Mouse (Mus musculus): Measurements from ENCODE around the gene Cntrl. TPM values are rescaled to one million over a fixed set of nuclear protein-coding genes. Genes with fewer than 3 reads are reported as not detected.
A peak's percentile ranks its signal among the peaks of the same experiment; 100 is the strongest.

Cntrl gene
- 141 and 159 TPM in 2 replicates for total RNA-seq (2017)

DNA sequence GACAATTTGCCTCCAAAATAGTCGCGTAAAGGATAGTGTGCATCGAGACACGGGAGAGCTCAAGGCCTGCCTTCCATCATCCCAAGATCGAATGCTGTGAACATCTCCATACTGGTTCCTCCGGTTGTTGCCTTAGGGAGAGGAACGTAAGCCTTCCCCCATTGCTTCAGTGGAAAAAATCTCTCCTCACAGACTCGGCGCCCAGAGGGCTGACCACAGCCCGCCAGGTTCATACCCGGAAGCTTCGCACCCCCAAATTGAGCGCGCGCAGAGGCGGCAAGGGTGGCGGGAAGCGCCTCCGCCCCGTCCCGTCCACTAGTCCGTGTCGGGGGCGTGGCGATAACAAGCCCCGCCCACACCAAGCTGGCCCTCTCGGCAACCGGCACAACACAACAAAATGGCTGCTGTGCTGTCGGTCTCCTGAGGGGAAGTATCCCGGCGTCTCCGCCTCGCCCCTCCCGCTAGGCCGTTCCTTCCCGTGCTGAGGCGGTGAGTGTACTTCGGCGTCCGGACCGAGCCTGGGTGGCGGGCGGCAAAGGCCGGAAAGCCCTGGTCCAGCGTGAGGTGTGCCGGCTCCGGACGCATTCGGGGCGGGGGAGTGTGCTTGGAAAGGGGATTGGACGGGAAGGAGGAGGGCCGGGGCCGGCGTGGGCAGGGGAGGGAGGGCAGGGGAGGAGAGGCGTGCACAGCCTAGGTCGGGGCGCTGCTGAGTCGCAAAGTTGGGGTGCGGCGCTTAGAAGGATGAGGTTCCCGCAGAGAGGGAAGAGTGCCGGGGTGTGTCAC, at the start of gene Cntrl:
Gene Cntrl, plus strand, starts transcription at position 352 of the 783 bp plus-strand sequence.
- ATAC-seq (replicated peaks in 1 of 2; ENCODE audit: insufficient read depth in 1 of 2, low FRiP score in 2 of 2, low TSS enrichment in 1 of 2, low read depth in 1 of 2, poor library complexity in 2 of 2, severe bottlenecking in 2 of 2): peak; percentile 90 to 91

DNA sequence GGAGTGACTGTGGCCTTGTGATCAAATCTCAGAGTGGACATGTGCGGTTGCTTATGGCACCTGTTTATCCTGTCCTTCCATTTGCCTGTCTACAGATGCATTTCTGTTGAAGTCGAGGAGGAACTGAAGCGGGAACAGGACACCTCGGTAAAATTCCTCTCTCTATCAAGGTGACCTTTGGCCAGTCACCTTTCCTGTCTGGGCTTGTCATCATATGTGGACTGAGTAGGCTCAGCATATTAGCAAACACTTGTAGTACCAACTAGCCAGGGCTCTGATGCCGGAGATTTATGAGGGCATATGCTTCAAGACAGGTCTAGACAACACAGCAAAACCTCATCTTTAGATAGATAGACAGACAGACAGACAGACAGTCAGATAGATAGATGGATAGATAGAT, 49.0 kb upstream of the Cntrl start:
- no peak for ATAC-seq (replicated peaks in 1 of 2; ENCODE audit: insufficient read depth in 1 of 2, low FRiP score in 2 of 2, low TSS enrichment in 1 of 2, low read depth in 1 of 2, poor library complexity in 2 of 2, severe bottlenecking in 2 of 2)

DNA sequence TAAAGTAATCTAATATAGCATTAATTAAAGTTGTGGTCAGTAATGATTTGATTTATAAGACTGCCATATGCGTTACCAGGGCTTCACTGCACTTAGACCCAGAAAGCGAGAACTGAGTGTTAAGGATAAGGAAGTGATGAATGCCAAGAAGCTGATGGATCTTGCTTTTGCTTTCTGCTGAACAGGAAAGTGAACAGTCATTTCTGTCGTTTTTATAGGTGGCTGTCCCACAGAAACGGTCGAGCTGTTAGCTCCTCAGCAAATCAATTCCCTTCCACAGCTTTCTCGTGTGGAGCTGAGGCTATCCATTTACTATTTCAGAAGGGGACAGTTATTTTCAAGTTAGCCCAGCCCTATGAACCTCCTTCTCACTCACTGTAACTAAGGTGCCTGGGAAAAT, 48.4 kb upstream of the Cntrl start:
- ATAC-seq (replicated peaks in 1 of 2; ENCODE audit: insufficient read depth in 1 of 2, low FRiP score in 2 of 2, low TSS enrichment in 1 of 2, low read depth in 1 of 2, poor library complexity in 2 of 2, severe bottlenecking in 2 of 2): 0 out of 4 replicates have a peak, but pooled peaks of 1 of the 2 experiments have one; percentile 27

DNA sequence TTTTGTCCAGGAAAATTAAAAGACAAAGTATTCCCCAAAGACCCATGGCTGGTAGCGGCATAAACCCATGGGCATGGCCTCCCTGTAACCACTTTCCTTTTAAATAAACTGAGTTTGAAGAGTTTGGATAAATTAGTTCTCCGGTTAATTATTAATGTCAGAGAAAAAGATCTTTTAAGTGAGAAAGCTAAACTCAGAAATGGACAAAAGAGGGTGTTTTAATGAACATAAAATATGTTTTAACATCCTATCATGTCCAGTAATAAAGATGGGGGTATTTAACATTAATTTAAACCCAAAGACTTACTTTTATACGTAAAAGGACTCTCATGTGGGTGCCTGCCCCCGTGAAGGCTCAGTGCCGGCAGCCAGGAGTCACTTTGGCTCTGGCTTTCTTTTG, 48.0 kb upstream of the Cntrl start, which contains the start of gene Hc:
Gene Hc, minus strand, starts transcription at position 101 of the 400 bp plus-strand sequence.
- no peak for ATAC-seq (replicated peaks in 1 of 2; ENCODE audit: insufficient read depth in 1 of 2, low FRiP score in 2 of 2, low TSS enrichment in 1 of 2, low read depth in 1 of 2, poor library complexity in 2 of 2, severe bottlenecking in 2 of 2)

DNA sequence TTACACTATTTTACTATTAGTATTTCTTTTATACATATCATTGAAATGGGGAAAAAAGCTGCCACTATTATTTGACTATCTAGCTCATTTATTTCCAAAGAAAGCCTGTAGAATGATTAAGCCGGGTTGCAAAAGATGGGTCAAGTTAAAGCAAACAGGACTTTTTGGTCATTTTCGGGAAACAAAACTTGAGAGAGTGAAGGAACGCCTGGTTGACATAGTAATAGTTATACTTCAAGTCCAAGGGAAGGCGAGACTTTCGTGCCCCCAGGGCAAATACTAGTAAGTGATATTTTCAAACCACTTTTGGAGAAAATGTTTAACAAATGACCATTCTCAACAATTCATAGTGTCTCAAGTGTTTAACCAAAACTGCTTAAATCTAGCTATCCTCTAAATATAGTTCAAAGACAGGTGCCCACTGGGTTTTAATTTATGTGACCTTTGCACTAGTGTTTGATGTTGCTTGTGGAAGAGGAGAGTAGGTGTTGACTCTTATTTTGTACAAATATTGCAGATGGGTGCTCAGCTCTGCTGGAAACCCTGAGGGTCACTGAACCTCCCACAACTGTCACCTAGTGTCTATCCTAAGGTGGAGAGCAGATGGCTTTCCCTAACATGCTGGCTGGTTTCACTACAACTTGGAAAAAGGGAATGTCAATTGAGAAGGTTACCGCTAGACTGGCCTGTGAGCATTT, 45.8 kb upstream of the Cntrl start:
- no peak for ATAC-seq (replicated peaks in 1 of 2; ENCODE audit: insufficient read depth in 1 of 2, low FRiP score in 2 of 2, low TSS enrichment in 1 of 2, low read depth in 1 of 2, poor library complexity in 2 of 2, severe bottlenecking in 2 of 2)

DNA sequence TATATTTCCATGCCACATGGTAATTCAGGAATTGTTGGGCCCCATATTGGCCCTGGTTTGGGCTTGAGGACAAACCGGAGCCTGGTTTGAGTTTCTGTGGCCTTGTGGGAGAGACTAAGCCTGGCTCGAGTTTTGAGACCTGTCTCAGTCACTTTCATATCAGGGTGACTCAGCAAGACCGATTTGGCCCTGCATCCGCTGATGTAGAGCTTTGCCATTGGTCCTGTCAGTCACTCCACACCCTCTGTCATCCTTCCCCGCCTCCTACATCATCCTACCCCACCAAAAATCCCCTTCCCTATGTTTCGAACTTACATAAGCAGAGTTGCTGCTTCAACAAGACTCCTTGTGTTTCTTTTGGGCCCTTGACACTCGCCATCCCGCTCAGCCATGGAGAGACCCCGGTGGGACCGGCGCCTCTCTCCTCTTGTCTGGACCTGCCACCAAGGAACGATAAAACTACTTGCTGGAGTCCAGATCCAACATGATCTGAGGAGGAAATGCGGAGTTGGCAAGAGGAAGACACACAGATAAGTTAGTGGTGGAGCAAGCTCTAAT, 42.7 kb upstream of the Cntrl start:
- ATAC-seq (replicated peaks in 1 of 2; ENCODE audit: insufficient read depth in 1 of 2, low FRiP score in 2 of 2, low TSS enrichment in 1 of 2, low read depth in 1 of 2, poor library complexity in 2 of 2, severe bottlenecking in 2 of 2): no peak

DNA sequence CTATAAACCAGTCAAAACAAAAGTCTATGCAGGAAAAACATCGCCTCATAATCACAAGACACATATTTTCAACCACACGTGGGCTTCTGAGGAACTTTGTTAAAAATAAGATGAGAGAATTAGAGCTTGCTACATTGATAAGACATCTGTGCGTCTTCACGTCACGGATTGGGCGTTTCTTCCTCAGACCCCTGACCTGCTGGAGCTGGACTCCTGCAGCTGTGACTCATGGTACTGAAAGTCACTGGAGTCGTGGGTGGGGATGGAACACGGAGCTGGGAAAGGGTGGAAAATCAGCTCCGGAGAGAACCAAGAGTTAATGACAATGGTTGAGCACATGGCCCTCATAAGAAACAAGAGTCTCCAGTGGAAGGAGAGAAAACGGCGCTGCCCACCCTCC, 42.2 kb upstream of the Cntrl start:
- ATAC-seq (replicated peaks in 1 of 2; ENCODE audit: insufficient read depth in 1 of 2, low FRiP score in 2 of 2, low TSS enrichment in 1 of 2, low read depth in 1 of 2, poor library complexity in 2 of 2, severe bottlenecking in 2 of 2): no peak

DNA sequence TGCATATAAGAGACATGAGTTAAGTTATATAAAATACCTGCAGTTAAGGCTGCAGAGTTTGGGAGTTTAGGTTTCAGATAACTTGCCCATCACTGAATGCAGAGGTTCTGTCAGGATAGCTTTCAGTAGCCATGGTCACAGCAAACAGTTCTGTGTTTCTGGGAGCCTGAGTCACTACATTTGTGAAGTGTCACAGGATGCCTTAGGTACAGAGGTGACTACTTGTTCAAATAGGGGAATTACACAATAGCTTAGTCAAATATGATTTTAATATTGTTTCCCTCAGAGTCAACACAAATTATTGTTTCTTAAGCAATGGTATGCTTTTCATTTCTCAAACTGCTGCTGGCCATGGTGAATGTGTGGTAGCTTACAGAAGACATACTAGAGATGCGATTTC, 40.2 kb upstream of the Cntrl start:
- no peak for ATAC-seq (replicated peaks in 1 of 2; ENCODE audit: insufficient read depth in 1 of 2, low FRiP score in 2 of 2, low TSS enrichment in 1 of 2, low read depth in 1 of 2, poor library complexity in 2 of 2, severe bottlenecking in 2 of 2)

DNA sequence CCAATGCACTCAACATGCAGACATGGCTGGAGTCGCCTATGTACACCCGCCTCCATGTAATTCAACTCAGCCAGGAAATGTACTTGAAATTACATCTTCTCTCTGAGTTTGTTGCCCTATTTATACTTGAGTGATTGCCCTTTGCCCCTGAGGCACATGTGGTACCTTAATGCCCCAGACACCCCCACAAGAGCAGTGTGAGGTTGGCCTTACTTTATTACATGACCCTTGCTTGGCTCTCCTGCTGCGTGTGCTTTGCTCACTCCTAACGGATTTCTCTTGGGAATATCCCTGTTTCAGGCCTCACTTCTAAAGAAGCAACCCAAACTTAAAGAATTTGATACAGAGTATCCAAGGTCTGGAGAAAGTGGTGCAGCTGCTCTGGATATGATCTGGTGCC, 39.0 kb upstream of the Cntrl start:
- no peak for ATAC-seq (replicated peaks in 1 of 2; ENCODE audit: insufficient read depth in 1 of 2, low FRiP score in 2 of 2, low TSS enrichment in 1 of 2, low read depth in 1 of 2, poor library complexity in 2 of 2, severe bottlenecking in 2 of 2)

DNA sequence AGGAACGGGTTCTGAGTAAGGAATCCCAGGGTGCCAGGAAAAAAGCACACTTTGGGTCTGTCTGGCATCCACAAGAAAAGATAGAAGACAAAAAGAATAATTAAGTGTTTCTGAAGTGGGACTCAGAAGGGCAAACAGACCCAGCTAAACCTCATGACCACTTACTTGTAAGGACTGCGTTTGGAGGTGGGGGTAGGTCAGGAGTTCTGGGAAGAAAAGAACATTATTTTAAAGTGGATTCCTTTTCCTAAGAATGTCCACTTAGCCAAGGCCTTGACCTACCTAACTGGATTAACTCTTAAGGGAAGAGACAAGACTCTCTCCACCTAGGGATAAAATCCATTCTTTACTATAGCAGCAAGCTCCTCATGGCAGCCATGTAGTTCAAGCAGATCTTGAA, 36.7 kb upstream of the Cntrl start:
- ATAC-seq (replicated peaks in 1 of 2; ENCODE audit: insufficient read depth in 1 of 2, low FRiP score in 2 of 2, low TSS enrichment in 1 of 2, low read depth in 1 of 2, poor library complexity in 2 of 2, severe bottlenecking in 2 of 2): no peak

DNA sequence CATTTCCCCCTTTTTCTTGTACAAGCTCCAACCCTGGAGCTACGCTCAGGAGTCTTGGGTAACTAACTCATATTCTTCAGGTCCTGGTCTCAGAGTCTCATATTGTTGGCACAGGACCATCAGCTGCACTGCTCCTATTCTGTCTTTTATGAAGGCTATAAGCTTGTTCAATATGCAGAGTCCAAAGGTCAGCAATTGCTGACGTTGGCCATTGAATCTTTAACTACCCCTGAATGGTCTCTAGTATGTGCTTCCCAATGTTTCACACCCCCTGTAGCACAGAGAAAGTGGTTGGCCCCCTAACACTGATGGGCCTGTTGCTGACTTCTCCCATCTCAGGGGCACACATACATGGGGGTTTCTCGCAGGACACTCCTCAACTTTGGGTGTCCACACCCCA, 35.0 kb upstream of the Cntrl start:
- ATAC-seq (replicated peaks in 1 of 2; ENCODE audit: insufficient read depth in 1 of 2, low FRiP score in 2 of 2, low TSS enrichment in 1 of 2, low read depth in 1 of 2, poor library complexity in 2 of 2, severe bottlenecking in 2 of 2): no peak

DNA sequence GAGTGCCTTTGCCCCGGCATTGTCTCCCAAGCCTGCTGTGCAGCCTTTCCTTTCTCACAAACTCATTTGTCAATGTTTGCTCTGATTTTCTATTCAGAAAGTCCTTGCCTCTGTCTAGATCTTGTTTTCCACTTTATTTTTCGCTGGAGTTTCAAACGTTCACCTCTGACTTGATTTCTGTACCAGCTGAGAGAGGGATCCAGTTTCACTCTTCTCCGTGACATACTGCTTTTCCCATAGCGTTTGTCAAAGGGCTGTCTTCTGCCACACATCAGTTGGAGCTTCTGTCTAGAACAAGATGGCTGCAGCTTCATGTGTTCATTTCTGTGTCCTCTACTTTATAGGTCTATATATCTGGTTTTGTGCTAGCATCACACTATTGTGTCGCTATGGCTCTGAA, 30.1 kb upstream of the Cntrl start:
- no peak for ATAC-seq (replicated peaks in 1 of 2; ENCODE audit: insufficient read depth in 1 of 2, low FRiP score in 2 of 2, low TSS enrichment in 1 of 2, low read depth in 1 of 2, poor library complexity in 2 of 2, severe bottlenecking in 2 of 2)

DNA sequence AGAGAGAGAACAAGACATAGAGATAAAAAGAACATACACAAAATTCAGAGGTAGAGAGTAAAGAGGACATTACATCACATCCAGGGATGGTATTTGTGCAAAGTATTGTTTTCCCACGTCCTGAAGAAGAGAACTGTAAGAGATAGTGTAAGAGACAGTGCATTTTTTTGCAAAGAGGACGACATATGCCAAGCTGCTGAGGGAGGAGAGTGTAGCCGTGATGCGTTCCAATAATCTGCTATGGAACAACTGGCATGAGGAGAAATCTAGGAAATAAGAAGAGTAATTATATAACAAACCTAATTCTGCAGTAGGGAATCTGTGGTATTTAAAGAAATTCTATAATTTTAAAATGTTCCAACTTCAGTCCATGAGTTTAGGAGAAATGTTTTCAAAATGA, 21.9 kb upstream of the Cntrl start:
- no peak for ATAC-seq (replicated peaks in 1 of 2; ENCODE audit: insufficient read depth in 1 of 2, low FRiP score in 2 of 2, low TSS enrichment in 1 of 2, low read depth in 1 of 2, poor library complexity in 2 of 2, severe bottlenecking in 2 of 2)

DNA sequence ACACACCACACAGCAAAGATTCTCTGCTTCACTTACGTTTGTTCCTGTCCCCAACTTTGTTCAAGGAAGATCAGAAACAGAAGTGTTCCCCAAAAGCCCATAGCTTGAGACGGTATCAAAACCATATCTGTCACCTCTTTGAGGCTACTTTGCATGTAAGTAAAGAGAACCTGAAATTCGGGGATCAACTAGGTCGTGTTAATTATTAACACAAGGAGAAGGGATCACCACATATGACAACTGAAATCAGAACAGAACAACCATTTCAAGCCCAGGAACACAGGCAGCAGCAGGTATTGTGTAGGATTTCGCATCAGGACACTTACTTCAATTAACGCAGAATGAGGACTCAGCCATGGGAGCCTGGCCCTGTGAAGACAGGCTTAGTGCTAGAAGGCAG, 8.8 kb upstream of the Cntrl start:
- ATAC-seq (replicated peaks in 1 of 2; ENCODE audit: insufficient read depth in 1 of 2, low FRiP score in 2 of 2, low TSS enrichment in 1 of 2, low read depth in 1 of 2, poor library complexity in 2 of 2, severe bottlenecking in 2 of 2): no peak

DNA sequence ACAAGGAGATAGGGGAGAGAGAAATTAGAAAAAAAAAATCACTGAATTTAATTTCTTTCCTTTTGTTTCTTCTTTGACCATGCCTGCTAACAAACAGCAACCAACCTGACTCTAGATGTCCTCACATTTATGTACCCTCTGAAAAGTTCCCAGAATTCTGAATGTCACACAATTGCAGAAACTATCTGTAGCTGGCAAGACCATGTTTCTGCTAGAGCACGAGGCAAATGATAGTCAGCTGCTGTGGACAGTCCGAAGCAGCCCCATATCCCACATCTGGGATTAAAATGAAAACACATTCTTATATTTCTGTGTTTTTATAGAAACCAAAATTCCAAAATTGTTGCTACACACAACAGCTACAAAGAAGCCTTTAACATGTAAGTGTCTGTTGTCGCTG, 7.8 kb upstream of the Cntrl start, which contains the start of gene AI182371:
Gene AI182371, minus strand, starts transcription at position 101 of the 400 bp plus-strand sequence.
- no peak for ATAC-seq (replicated peaks in 1 of 2; ENCODE audit: insufficient read depth in 1 of 2, low FRiP score in 2 of 2, low TSS enrichment in 1 of 2, low read depth in 1 of 2, poor library complexity in 2 of 2, severe bottlenecking in 2 of 2)

DNA sequence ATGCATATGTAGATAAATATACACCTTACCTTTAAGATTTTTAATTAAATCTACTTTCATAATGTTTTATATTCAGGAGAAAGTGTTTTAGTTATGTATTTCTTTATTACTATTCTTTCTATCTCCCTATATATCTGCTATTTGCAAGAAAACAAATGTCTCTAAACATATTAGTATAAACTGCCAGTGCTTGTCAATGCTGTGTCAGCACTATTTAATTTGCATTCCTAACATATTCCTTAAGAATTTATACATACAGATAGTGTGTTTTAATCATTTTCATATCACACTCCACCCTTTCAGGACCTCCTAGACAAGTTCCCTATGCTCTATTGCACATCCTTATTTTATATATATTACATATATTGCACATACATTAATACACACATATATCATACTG, 6.5 kb upstream of the Cntrl start:
- no peak for ATAC-seq (replicated peaks in 1 of 2; ENCODE audit: insufficient read depth in 1 of 2, low FRiP score in 2 of 2, low TSS enrichment in 1 of 2, low read depth in 1 of 2, poor library complexity in 2 of 2, severe bottlenecking in 2 of 2)

DNA sequence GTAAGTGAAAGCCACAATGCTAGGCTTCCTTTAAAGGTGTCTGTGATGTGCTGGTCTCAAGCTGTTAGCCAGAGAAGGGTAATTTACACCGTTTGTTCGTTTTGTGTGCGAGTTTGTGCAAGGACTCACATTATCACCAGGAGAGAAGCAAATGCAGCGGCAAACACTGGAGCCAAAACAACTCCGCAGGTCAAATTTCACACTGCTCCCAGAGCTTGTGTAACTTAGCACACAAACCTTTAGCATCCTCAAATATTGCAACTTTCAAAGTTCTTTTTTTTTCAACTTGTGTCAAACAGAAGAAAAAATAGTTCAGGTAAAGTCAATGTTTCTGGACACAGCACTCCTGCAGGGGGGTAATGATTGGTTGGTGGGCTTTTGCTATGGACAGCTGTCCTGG, 5.7 kb upstream of the Cntrl start:
- ATAC-seq (replicated peaks in 1 of 2; ENCODE audit: insufficient read depth in 1 of 2, low FRiP score in 2 of 2, low TSS enrichment in 1 of 2, low read depth in 1 of 2, poor library complexity in 2 of 2, severe bottlenecking in 2 of 2): no peak

DNA sequence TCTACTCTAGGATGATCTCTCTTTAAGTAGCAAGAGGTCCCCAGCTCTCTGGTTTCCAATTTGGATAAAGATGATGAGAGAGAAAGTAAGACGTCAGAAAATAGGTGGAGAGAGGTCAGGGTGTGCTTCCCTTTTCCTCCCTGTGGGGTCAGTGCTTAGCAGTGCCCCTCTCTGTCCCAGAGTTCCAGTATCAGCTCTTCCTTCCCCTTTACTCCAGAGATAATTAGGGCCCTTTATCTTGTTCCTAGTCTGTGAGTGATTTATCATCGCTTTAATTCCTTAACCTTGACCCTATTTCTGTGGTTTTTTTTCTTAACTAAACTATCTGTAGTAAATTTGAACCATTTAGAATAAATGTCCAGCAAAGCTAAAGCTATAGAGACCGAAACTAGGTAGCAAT, 4.4 kb upstream of the Cntrl start:
- ATAC-seq (replicated peaks in 1 of 2; ENCODE audit: insufficient read depth in 1 of 2, low FRiP score in 2 of 2, low TSS enrichment in 1 of 2, low read depth in 1 of 2, poor library complexity in 2 of 2, severe bottlenecking in 2 of 2): no peak
